ENCODE assay signal across 14 mouse cellular contexts in genomic region chr7:83616268-83616667, GRCm38 (mm10). TPM values are rescaled to one million over a fixed set of nuclear protein-coding genes. Genes with fewer than 3 reads are reported as not detected.
DNase-seq lines count a peak whose midpoint lies in the region; ATAC-seq lines count a peak whose summit lies in the region.
"Had no signal": no experiment of that assay in that cellular context is flagged by ENCODE, and none has a peak within 500 bp of the region (broad histone marks: within the 10 kb centered on the region; RNA-seq: fewer than 3 reads in every experiment).

No protein-coding gene starts in this region.

- peak; percentile 96 for DNase-seq in heart, adult 11 months
- no peak for DNase-seq in heart, postnatal 36 days
- peak; percentile 28 for DNase-seq in lung, postnatal 36 days
- DNase-seq in lung, postnatal 4 days, result no peak
- peak; percentile 26 for DNase-seq in skeletal muscle tissue, adult 2 months (ENCODE audit: low read depth, low spot score)
- no peak for DNase-seq in adrenal gland, postnatal 36 days
- DNase-seq in ovary, postnatal 14 days (ENCODE audit: low spot score), result no peak
- DNase-seq: cerebellum, postnatal 10 days; gastrocnemius, postnatal 14 days; layer of hippocampus, postnatal 36 days; lung, adult 18-20 months; lung, postnatal 14 days had no signal

- intact Hi-C loops in heart, postnatal 36 days (cut with DNase I), result no loop called here

- peak; percentile 96 for ATAC-seq in granulocyte monocyte progenitor cell, adult 5-6 weeks (replicated peaks; ENCODE audit: poor library complexity, severe bottlenecking)
- ATAC-seq: forebrain, embryonic 14.5 days had no signal

RNA-seq across cellular contexts. Expression of gene Stard5, which starts 15.5 kb away (rescaled TPM):
- total RNA-seq in heart, postnatal 36 days (2021), result 10 to 100 TPM; 10.9 to 11.7 TPM
- 9.7 and 17.4 TPM in 2 replicates for total RNA-seq in granulocyte monocyte progenitor cell, adult 5-6 weeks (2014; fragmentation: Nextera tagmentation)
- total RNA-seq in granulocyte monocyte progenitor cell, adult 5-6 weeks (2017), result 8.5 and 10.7 TPM in 2 replicates
- 10 to 100 TPM; 21.2 to 32.8 TPM for total RNA-seq in adrenal gland, postnatal 36 days (2021)

RNA-seq across cellular contexts. Expression of gene Tmc3, which starts 31.5 kb away (rescaled TPM):
- under 1 TPM; 0.11 to 0.19 TPM for total RNA-seq in heart, postnatal 36 days (2021)
- total RNA-seq in granulocyte monocyte progenitor cell, adult 5-6 weeks (2014; fragmentation: Nextera tagmentation), result not detected in 2 replicates
- 0.04 TPM in 1 of 2 replicates, not detected in the other for total RNA-seq in granulocyte monocyte progenitor cell, adult 5-6 weeks (2017)
- total RNA-seq in adrenal gland, postnatal 36 days (2021), result under 1 TPM; 0.07 to 0.36 TPM

Comparison
In these comparisons a context has a peak if more than half of its experiments do, and no peak if none do; other contexts are left out.
1. DNase-seq: peak in heart, adult 11 months (single experiment), lung, postnatal 36 days (single experiment) and skeletal muscle tissue, adult 2 months (single experiment); none in heart, postnatal 36 days (0 of 2), lung, postnatal 4 days (0 of 2), adrenal gland, postnatal 36 days (0 of 2) and ovary, postnatal 14 days (single experiment).